Mouse (Mus musculus) layer of hippocampus, adult 2 months (tissue): Measurements from ENCODE around the gene Lrp3. TPM values are rescaled to one million over a fixed set of nuclear protein-coding genes. Genes with fewer than 3 reads are reported as not detected.

Experiments
- DNase-seq, 2 experiments: peaks; one replicate each; pipeline ENCODE4 v3.0.0; 2022; ENCODE audit warnings: low spot score in 2 of 2
- H3K27ac ChIP-seq: fragments of 200-600 bp; 2 replicates; pipeline ENCODE4 v1.8.1; 2022
- H3K4me3 ChIP-seq: fragments of 200-600 bp; 2 replicates; pipeline ENCODE4 v1.8.1; 2022; ENCODE audit warnings: mild to moderate bottlenecking
- CTCF ChIP-seq: fragments of 200-600 bp; conservative IDR thresholded peaks from 2 replicates; pipeline ENCODE4 v1.8.1; 2022; ENCODE audit warnings: antibody characterized with exemption, mild to moderate bottlenecking, moderate library complexity
- total RNA-seq, 2 experiments: library from RNA; stranded (reverse); gene quantifications; 2 replicates each; pipeline ENCODE4 v1.2.3; 2021

The Lrp3 gene
- total RNA-seq, 2 experiments from 2014 or later = 73.2 to 76.7 TPM

DNA sequence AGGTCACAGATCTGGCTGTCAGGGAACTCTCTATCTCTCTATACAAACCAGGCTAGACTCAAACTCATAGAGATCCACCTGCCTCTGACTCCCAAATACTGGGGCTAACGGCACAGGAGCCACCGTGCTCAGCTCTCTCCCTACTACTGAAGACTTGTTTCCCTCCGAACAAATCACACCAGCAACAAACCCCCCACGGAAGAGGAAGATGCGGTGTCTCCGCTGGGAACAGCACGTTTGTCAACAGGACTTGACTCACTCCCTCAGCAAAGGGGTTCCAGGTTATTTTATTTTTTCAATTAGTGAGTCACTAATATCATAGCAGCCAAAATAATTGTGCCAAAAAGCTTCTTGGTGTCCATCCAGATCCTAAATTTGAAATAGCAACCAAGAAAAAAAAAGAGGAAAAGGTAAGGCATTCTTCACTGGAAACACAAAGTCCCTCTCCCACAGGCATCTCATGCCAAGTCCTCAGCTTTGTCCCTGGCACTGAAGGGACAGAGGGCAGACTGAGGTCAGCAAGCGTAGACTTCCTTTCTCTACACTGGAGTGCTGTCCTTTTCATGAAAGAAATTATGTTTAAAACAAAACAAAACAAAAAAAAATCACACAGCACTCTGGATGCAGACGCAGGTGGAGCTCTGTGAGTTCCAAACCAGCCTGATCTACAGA, 5.5 kb upstream of the Lrp3 start:
- TF ChIP-seq CTCF = no peak
- H3K27ac ChIP-seq = no peak overlapping the region
- no peak overlapping the region for H3K4me3 ChIP-seq
- DNase-seq = no peak

DNA sequence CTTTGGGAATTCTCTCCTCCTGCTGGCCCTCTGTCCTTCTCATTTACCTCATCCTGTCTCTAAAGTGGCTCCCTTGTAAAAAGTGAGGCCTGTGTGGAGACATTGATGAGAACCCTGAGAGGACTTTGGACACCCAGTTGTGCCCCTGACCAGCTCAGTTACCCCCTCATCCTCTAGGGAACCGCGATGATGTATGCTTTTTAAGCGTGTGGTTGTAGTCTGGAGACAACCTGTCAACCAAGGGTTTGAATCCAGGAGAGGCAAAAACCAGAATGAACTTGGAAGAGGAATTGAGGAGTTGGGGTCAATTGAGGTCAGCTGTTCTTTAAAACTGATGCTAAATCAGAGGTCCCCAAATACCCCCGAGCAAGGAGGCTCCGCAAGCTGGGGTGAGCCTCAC, 433 bp upstream of the Lrp3 start:
- peak overlapping the region; percentile 63 for H3K4me3 ChIP-seq
- DNase-seq = no peak
- TF ChIP-seq CTCF = no peak
- H3K27ac ChIP-seq = peak overlapping the region; percentile 93

DNA sequence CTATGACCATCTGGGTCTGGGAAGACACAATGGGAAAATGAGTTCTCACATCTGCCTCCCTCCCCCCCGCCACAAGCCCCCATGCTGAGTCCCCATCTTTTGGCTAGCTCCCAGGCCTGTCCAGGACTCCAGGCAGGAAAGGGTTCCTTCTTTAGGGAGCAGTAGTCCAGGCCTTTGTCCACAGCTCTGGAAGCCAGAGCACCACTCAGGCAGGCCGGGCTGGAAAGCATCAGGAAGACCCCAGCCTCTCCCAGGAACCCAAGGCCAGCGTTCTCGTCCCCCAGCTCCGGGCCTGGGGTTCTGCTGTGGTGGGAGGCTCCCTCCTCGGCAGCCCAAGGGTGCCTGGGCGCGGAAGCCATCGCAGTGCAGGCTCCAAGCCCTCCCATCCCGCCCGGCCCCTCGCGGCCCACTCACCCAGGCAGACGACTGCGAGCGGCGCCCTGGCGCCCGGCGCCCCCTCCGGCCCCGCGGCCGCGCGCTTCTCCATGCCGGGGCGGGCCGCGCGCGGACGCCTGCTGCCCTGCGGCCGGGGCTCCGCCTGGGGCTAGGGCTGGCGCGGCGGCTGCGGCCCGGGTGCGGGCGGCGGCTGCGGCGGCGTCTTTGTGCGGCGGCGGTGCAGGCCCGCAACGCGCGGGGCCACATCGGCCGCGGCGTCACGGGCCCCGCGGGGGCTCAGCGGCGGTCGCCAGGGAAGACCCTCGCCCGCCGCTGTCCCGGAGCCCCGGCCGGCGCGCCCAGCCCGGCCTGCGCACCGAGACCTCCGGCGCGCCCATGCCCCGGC, 666 bp downstream of the Lrp3 start:
- H3K4me3 ChIP-seq = peak overlapping the region; percentile 68
- TF ChIP-seq CTCF = no peak
- no peak for DNase-seq
- H3K27ac ChIP-seq = peak overlapping the region; percentile 93; the same call in 1 of the 2 replicates

DNA sequence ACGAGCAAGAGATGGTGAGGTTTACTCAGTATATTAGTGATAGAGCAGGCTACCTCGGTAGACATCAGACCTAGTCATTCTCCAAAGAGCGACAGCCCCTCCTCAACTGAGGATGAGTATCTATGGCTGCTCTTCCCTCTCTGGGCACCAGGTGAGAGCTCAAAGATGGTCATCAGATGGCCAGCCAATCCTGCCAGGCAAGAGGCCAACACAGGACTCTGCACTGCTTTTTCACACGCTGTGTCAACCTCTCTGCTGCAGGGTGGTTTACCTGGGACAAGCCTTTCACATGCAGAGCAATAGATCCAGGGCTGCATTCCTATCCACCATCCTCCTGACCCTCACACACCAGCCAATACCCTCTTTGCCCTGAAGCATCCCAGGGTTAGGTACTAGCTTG, 3.5 kb downstream of the Lrp3 start:
- no peak for DNase-seq
- no peak for TF ChIP-seq CTCF
- no peak overlapping the region for H3K4me3 ChIP-seq

DNA sequence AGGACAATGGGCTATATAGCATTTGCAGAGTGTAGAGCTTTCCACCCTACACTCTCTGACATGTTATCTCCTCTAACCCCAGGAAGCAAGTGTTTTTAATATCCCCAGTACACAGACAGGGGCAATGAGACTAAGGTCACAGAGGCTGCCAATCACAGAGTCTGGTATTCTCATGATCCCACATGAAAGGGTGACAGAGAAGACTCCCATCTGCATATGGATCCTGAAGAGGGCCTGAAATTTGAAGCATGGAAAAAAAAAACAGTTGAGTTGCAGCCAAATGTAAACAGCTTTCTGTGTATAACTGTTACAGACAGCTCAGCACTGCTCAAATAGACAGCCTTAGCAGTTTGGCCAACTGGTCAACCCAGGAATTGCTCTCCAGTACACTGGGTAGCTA, 15.5 kb downstream of the Lrp3 start:
- no peak overlapping the region for H3K4me3 ChIP-seq
- DNase-seq = no peak
- no peak overlapping the region for H3K27ac ChIP-seq
- no peak for TF ChIP-seq CTCF

More for the DNA sequence above, 3.5 kb downstream of the Lrp3 start:
- H3K27ac ChIP-seq = no peak overlapping the region

DNA sequence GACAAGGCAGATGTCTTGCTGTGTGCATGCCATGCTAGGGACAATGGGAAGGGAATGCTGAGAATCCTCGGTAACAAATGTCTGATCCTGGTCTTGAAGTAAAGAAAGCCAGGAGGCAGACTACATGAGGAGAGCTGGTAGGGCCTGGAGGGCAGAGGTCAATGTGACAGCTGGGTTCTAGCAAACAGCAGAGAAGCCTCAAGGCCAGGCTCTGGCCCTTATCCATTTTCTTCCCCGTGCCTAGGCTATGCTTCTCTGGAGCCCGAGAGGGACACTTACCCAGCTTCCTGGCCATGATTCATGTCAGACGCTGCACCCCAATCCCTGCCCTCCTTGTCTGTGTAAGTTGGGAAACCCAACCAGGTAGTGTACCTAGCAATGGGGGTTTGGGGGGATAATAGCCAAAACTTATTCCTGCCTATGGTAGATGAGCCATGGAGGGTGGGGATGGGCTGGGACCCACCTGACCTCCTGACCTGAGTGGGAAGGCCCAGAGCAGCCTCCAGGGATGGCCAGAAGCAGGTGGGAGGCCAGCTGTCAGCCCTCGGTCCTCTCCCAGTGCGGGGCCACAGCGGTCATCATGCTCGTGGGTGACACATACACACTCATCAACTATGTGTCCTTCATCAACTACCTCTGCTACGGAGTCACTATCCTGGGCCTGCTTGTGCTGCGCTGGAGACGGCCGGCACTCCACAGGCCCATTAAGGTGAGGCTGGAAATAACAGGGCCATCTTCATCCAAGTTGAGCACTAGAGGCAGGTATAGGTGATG, 16.1 kb downstream of the Lrp3 start:
- TF ChIP-seq CTCF = no peak
- Histone ChIP-seq H3K4me3 (no peak overlapping the region), H3K27ac (no peak overlapping the region)
- DNase-seq = no peak

DNA sequence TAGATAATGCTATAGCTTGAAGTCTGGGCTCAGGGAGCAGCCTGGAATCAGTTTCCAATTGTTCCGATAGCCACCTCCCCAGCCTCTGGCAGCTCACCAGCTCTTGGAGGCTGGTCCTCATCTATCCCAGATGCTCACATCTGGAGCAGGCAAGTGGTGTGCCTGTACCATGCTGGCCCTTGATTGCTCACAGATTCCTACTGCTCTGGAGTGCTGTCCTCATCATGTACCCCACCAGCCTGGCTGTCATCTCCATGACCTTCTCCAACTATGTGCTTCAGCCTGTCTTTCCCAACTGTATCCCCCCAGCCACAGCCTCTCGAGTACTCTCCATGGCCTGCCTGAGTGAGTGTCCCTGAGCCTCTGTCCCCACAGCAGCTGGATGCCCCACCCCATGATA, 18.3 kb downstream of the Lrp3 start:
- no peak for DNase-seq
- no peak overlapping the region for H3K4me3 ChIP-seq
- TF ChIP-seq CTCF = no peak
- H3K27ac ChIP-seq = no peak overlapping the region

DNA sequence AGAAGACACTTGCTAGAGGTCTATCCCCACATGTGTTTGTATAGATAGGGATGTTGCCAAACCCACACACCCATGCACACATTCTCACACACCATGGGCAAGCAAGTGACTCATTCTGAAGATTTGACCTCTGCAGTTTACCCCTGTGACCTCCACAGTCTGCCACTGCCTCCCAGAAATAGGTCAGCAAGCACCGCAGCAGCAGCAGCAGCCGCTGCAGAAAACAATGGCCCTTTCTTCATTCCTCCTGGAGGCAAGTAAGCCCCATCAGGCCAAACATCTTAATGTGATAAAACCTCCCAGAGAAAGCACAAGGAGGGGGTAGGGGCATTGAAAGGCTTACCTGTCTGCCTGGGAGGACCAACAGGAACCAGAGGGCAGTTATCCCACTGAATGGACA, 24.0 kb downstream of the Lrp3 start:
- Histone ChIP-seq H3K27ac (peak overlapping the region; percentile 46; the same call in 1 of the 2 replicates), H3K4me3 (no peak overlapping the region)
- TF ChIP-seq CTCF = no peak
- DNase-seq = no peak

DNA sequence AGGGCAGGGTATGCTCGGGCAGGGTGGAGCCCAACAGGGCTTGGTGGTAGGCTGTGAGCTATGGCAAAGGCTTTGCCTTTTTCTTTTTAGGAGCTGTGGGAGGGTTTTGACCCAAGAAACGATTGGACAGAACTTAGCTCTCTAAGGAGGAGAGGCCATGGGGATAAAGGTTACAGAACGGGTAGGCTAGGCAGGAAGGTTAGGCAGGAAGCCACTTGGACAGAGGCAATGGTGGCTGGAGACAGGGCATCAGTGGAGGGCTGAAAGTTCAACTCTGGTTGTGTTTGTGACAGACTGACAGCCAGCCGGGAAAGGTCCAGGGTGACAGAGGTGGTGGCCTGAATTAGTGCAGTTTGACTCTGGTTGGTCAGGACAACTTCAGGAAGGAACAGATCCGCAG, 25.6 kb downstream of the Lrp3 start:
- H3K27ac ChIP-seq = no peak overlapping the region
- H3K4me3 ChIP-seq = no peak overlapping the region
- no peak for DNase-seq
- no peak for TF ChIP-seq CTCF

DNA sequence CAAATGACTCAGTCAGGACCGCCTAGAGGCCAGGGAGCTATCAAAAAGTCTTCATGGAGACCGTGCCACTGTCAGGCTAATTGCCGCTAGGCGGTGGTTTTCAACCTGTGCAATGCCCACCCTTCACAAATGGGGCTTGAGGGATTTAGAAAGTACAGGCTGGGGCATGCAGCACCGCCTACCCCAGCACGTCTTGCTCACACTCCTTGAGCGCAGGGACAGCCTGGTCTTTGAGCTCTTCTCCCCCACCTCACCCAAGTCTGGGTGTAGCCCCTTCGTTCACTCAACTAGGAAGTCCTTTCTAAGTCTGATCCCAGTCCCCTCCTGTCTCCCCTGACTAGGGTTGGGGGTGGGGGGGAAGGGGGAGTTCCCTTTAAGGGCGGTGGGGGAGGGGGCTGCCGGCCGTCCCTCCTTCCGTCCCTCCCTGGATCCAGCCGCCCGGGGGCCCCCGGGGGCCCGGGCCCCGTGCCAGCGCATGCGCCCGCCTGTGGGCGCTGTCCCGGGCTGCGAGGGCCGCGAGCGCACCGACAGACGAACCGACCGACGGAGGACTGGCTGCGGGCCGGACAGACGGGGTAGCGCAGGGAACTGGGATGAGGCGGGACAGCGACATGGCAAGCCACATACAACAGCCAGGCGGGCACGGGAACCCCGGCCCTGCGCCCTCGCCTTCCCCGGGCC, 29.3 kb downstream of the Lrp3 start, which contains the start of gene Slc7a10:
Slc7a10 (plus strand) TSS at position 497 of the 681 bp plus-strand sequence.
- TF ChIP-seq CTCF = no peak
- peak within 1 kb of the TSS; percentile 84 for H3K27ac ChIP-seq
- peak within 1 kb of the TSS; percentile 49 for H3K4me3 ChIP-seq
- no peak for DNase-seq

DNA sequence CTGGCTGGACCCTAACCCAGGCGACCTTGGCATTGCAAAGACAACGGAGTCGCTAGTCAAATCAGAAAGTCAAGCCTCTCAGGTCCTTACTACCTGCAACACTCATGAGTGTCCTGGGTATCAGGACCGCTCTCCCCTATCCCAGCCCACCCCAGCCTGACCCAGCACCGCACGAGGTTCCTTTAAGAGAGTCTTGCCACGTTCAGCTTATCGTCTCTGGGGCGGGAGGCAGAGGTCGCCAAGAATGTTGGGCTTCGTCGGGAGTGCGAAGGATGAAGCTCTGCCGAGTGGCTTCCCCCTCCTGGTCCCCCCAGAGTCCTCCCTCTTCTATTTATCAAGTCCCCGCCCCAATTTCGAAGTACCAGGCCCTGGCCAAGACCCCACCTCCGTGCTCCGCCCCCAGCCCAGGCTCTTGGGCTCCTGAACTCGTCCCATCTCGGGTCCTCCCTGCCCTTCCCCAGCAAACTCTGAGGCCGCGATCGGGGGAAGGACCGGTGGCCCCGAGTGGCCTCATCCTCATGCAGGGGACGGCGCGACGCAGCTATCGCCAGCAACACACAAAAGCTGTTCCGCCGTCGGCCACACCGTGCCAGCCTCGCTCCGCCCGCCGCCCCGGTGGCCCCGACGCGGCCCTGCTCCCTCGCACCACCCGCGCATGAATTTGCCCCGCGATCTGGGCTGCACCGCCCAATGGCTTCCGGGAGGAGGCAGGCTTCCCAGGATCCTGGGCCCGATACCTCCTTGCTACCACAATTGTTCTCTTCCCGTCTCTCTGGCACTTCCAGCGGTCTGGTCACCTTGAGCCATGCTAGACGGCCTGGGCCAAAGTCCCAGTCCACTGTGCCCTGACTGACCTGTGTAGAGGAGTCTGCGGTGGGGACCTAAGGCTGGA, 30.2 kb downstream of the Lrp3 start:
- DNase-seq = peak; percentile 27 to 47
- TF ChIP-seq CTCF = peak; percentile 73
- Histone ChIP-seq H3K27ac (peak overlapping the region; percentile 84), H3K4me3 (peak overlapping the region; percentile 21)
